Mouse (Mus musculus) heart, postnatal 0 days (tissue): Measurements from ENCODE around the gene Ndel1. TPM values are rescaled to one million over a fixed set of nuclear protein-coding genes. Genes with fewer than 3 reads are reported as not detected.
A peak's percentile ranks its signal among the peaks of the same experiment; 100 is the strongest.

Source experiments
- ATAC-seq: fragments of 200-750 bp; cut with Nextera tagmentation; 2 replicates; pipeline ENCODE4 v1.8.0; 2017; ENCODE audit warnings: low read depth, moderate number of reproducible peaks, moderate library complexity; ENCODE audit not compliant: insufficient read depth
- DNase-seq: peaks from one replicate; pipeline ENCODE4 v3.0.0-alpha.2; 2016; ENCODE audit warnings: low spot score
- H3K27ac ChIP-seq: fragments of 300-500 bp; sonication (generic); 2 replicates; pipeline ENCODE4 v1.5.1; 2014; ENCODE audit warnings: low read depth, mild to moderate bottlenecking
- H3K27me3 ChIP-seq: fragments of 300-500 bp; sonication (generic); 2 replicates; pipeline ENCODE4 v1.6.1; 2014; ENCODE audit warnings: low read length, mixed read lengths; ENCODE audit not compliant: control insufficient read depth, insufficient read depth
- H3K36me3 ChIP-seq: fragments of 300-500 bp; sonication (generic); replicated peaks from 2 replicates; pipeline ENCODE4 v1.6.1; 2014; ENCODE audit warnings: low read length, mixed read lengths; ENCODE audit not compliant: control insufficient read depth, insufficient read depth
- H3K4me1 ChIP-seq: fragments of 300-500 bp; sonication (generic); 2 replicates; pipeline ENCODE4 v1.6.1; 2014; ENCODE audit warnings: antibody characterized with exemption; ENCODE audit not compliant: control insufficient read depth, insufficient read depth
- H3K4me2 ChIP-seq: fragments of 300-500 bp; sonication (generic); 2 replicates; pipeline ENCODE4 v1.6.1; 2014; ENCODE audit warnings: low read depth, mild to moderate bottlenecking, low read length, moderate library complexity
- H3K4me3 ChIP-seq: fragments of 300-500 bp; sonication (generic); 2 replicates; pipeline ENCODE4 v1.5.1; 2014; ENCODE audit warnings: low read depth, low read length
- H3K9ac ChIP-seq: fragments of 300-500 bp; sonication (generic); replicated peaks from 2 replicates; pipeline ENCODE4 v1.6.1; 2014; ENCODE audit warnings: low read depth, low read length, mixed read lengths
- H3K9me3 ChIP-seq: fragments of 300-500 bp; sonication (generic); replicated peaks from 2 replicates; pipeline ENCODE4 v1.6.1; 2016; ENCODE audit warnings: low read length; ENCODE audit not compliant: control insufficient read depth
- CTCF ChIP-seq: IDR thresholded peaks from 2 replicates; pipeline ENCODE4 v1.5.1; 2016; ENCODE audit warnings: antibody characterized with exemption, control low read depth, low read depth
- EP300 ChIP-seq: IDR thresholded peaks from 2 replicates; pipeline ENCODE4 v1.6.1; 2016; ENCODE audit warnings: antibody characterized with exemption, low read depth
- WGBS: fragments of 180-500 bp; shearing (Covaris S2); extraction: QIAGEN DNeasy Blood & Tissue Kit; methylation state at CpG from one replicate; pipeline ENCODE4 v1.1.7; 2014; 5-methylcytosine and 5-hydroxymethylcytosine counted together
- polyA plus RNA-seq: library from polyadenylated mRNA; unstranded; fragments of >200 nt; fragmentation: Nextera tagmentation; extraction: Ambion mirVana; gene quantifications from 2 replicates; pipeline ENCODE4 v1.2.1, GENCODE M21; 2015
- total RNA-seq: library from RNA; depleted of rRNA; stranded (reverse); fragments of >200 nt; gene quantifications from 2 replicates; pipeline ENCODE4 v1.2.3, GENCODE M21; 2014; ENCODE audit warnings: low replicate concordance; rRNA removed

The Ndel1 gene
- total RNA-seq = 70.9 and 130 TPM in 2 replicates
- 60.7 and 62.3 TPM in 2 replicates for polyA plus RNA-seq

- Histone ChIP-seq H3K4me1 (peaks cover 5% of the 10 kb centered on the region; the same call in 1 of the 2 replicates), H3K9me3 (no peaks in the 10 kb centered on the region), H3K4me2 (no peak within 1 kb of the TSS), H3K36me3 (no peaks in the 10 kb centered on the region), H3K27ac (peak within 1 kb of the TSS; percentile 27; the same call in 1 of the 2 replicates), H3K9ac (no peak within 1 kb of the TSS), H3K4me3 (no peak within 1 kb of the TSS), H3K27me3 (no peaks in the 10 kb centered on the region)
- ATAC-seq (peak; percentile 16), DNase-seq (peak; percentile 48)
- 38% methylated on average over 6 of the region's 6 CpGs for WGBS
- TF ChIP-seq CTCF (no peak), EP300 (no peak)
Observed at GRCm38 (mm10) chr11:68871748-68872147, at the start of gene Ndel1. TSS of gene Ndel1 (minus strand) at chr11:68871858.

GRCm38 (mm10) chr11:68914566-68914965 is 42.9 kb upstream of the Ndel1 start:
- TF ChIP-seq EP300 = no peak
- no peak for TF ChIP-seq CTCF
- Histone ChIP-seq H3K27me3 (no peaks in the 10 kb centered on the region), H3K27ac (no peak overlapping the region), H3K36me3 (no peaks in the 10 kb centered on the region), H3K4me1 (0 out of 2 replicates have a peak, but pooled peaks cover under 1% of the 10 kb centered on the region), H3K9me3 (no peaks in the 10 kb centered on the region), H3K9ac (no peak overlapping the region), H3K4me2 (no peak overlapping the region), H3K4me3 (no peak overlapping the region)
- ATAC-seq (no peak), DNase-seq (no peak)
- 82% methylated on average over 4 of the region's 4 CpGs for WGBS

- no peaks in the 10 kb centered on the region for H3K36me3 ChIP-seq
- H3K9ac ChIP-seq = no peak overlapping the region; the same call in 1 of the 2 replicates
- TF ChIP-seq CTCF = no peak
- no peak for TF ChIP-seq EP300
- no peaks in the 10 kb centered on the region for H3K27me3 ChIP-seq
- peaks cover 11% of the 10 kb centered on the region; the same call in 1 of the 2 replicates for H3K4me1 ChIP-seq
- 0 out of 2 replicates have a peak overlapping the region, but pooled peaks have one; percentile 10 for H3K4me3 ChIP-seq
- WGBS = 52% methylated on average over 14 of the region's 14 CpGs
- no peaks in the 10 kb centered on the region for H3K9me3 ChIP-seq
- DNase-seq (peak; percentile 45), ATAC-seq (no peak)
- peak overlapping the region; percentile 15; the same call in 1 of the 2 replicates for H3K4me2 ChIP-seq
- peak overlapping the region; percentile 63 for H3K27ac ChIP-seq
Observed at GRCm38 (mm10) chr11:68911531-68912177, 40.0 kb upstream of the Ndel1 start.

- peak; percentile 66 for ATAC-seq
- H3K9ac ChIP-seq = no peak overlapping the region
Observed at GRCm38 (mm10) chr11:68908846-68909503, 37.3 kb upstream of the Ndel1 start.

GRCm38 (mm10) chr11:68907251-68907650 is 35.6 kb upstream of the Ndel1 start:
- peak overlapping the region; percentile 11; the same call in 1 of the 2 replicates for H3K27ac ChIP-seq

More at GRCm38 (mm10) chr11:68908846-68909503, 37.3 kb upstream of the Ndel1 start:
- peaks cover 11% of the 10 kb centered on the region; the same call in 1 of the 2 replicates for H3K4me1 ChIP-seq
- no peak for DNase-seq
- peaks cover 20% of the 10 kb centered on the region for H3K36me3 ChIP-seq
- no peaks in the 10 kb centered on the region for H3K9me3 ChIP-seq
- no peak overlapping the region for H3K4me2 ChIP-seq
- WGBS = 18% methylated on average over 7 of the region's 7 CpGs
- no peak for TF ChIP-seq CTCF
- TF ChIP-seq EP300 = no peak
- no peak overlapping the region for H3K4me3 ChIP-seq
- H3K27me3 ChIP-seq = no peaks in the 10 kb centered on the region
- H3K27ac ChIP-seq = peak overlapping the region; percentile 75

More at GRCm38 (mm10) chr11:68907251-68907650, 35.6 kb upstream of the Ndel1 start:
- no peak overlapping the region for H3K4me2 ChIP-seq
- ATAC-seq (no peak), DNase-seq (no peak)
- no peaks in the 10 kb centered on the region for H3K27me3 ChIP-seq
- no peaks in the 10 kb centered on the region for H3K9me3 ChIP-seq
- H3K4me3 ChIP-seq = no peak overlapping the region
- WGBS = 69% methylated on average over 3 of the region's 3 CpGs
- H3K36me3 ChIP-seq = peaks cover 31% of the 10 kb centered on the region
- H3K9ac ChIP-seq = no peak overlapping the region
- no peak for TF ChIP-seq EP300
- TF ChIP-seq CTCF = no peak
- peaks cover 16% of the 10 kb centered on the region; the same call in 1 of the 2 replicates for H3K4me1 ChIP-seq
